Mouse (Mus musculus) gastrocnemius, adult 2 months (tissue): ENCODE data around the gene Map4k3. TPM values are rescaled to one million over a fixed set of nuclear protein-coding genes. Genes with fewer than 3 reads are reported as not detected.

Experiments used
- DNase-seq: peaks from one replicate; pipeline ENCODE4 v3.0.0; 2022
- H3K27ac ChIP-seq: fragments of 200-600 bp; 2 replicates; pipeline ENCODE4 v1.8.1; 2022; ENCODE audit warnings: mild to moderate bottlenecking
- H3K4me3 ChIP-seq: fragments of 200-600 bp; 2 replicates; pipeline ENCODE4 v1.8.1; 2022; ENCODE audit warnings: mild to moderate bottlenecking, moderate library complexity
- CTCF ChIP-seq: fragments of 200-600 bp; IDR thresholded peaks from 2 replicates; pipeline ENCODE4 v1.8.1; 2022; ENCODE audit warnings: antibody characterized with exemption, mild to moderate bottlenecking, moderate library complexity
- intact Hi-C: fragments of 180-260 bp; cut with DNase I; formaldehyde crosslinking; loops from one replicate; pipeline ENCODE4 v1.15.1; 2025
- total RNA-seq, 2 experiments: library from RNA; stranded (reverse); gene quantifications; 2 replicates each; pipeline ENCODE4 v1.2.3; 2021

The Map4k3 gene
- total RNA-seq, 2 experiments from 2014 or later = 11.9 to 17.5 TPM

GRCm38 (mm10) chr17:80635794-80636193 is 92.5 kb downstream of the Map4k3 start:
- no peak for TF ChIP-seq CTCF
- intact Hi-C loops = no loop called here
- no peak for DNase-seq
- Histone ChIP-seq H3K27ac (no peak overlapping the region), H3K4me3 (no peak overlapping the region)

GRCm38 (mm10) chr17:80632846-80633245 is 95.4 kb downstream of the Map4k3 start:
- no peak for TF ChIP-seq CTCF
- intact Hi-C loops = no loop called here
- DNase-seq = no peak
- no peak overlapping the region for H3K4me3 ChIP-seq
- no peak overlapping the region for H3K27ac ChIP-seq

GRCm38 (mm10) chr17:80632354-80632753 is 95.9 kb downstream of the Map4k3 start:
- no peak overlapping the region for H3K27ac ChIP-seq
- no peak for TF ChIP-seq CTCF
- intact Hi-C loops = no loop called here
- DNase-seq = no peak
- H3K4me3 ChIP-seq = no peak overlapping the region

DNA sequence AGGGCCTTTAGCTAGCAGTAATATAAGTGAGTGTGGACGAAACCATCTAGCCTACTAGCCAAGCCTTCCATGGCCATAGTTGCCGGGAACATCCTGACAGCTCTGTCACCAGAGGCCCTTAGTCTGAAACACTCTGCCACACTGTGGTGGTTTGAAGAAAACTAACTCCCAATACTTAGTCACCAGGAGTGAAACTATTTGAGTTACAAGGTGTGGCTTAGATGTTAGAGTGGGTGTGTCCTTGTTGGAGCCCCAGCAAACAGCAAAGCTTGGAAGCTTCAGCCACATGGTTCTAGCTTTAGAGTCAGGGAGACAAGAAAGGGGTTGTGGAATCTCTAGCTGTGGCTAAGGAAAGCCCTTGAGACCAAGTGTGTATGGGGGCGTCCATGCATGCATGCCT is 97.3 kb downstream of the Map4k3 start:
- intact Hi-C loops = no loop called here
- no peak overlapping the region for H3K27ac ChIP-seq
- TF ChIP-seq CTCF = no peak
- DNase-seq = no peak
- no peak overlapping the region for H3K4me3 ChIP-seq

- Histone ChIP-seq H3K27ac (no peak overlapping the region), H3K4me3 (no peak overlapping the region)
- no peak for TF ChIP-seq CTCF
- intact Hi-C loops = loop anchor here (5.0 to 10.0 kb wide), 2 partner anchors 192 to 390 kb away; no protein-coding TSS in a partner anchor
- no peak for DNase-seq
Measured at GRCm38 (mm10) chr17:80624979-80625378, 103.3 kb downstream of the Map4k3 start.

- Histone ChIP-seq H3K27ac (no peak overlapping the region), H3K4me3 (no peak overlapping the region)
- no peak for TF ChIP-seq CTCF
- intact Hi-C loops = loop anchor here (2.0 to 10.0 kb wide), 3 partner anchors 196 to 393 kb away; no protein-coding TSS in a partner anchor
- no peak for DNase-seq
Measured at GRCm38 (mm10) chr17:80621691-80622090, 106.6 kb downstream of the Map4k3 start.

- no peak overlapping the region for H3K4me3 ChIP-seq
- H3K27ac ChIP-seq = no peak overlapping the region
- DNase-seq = peak; percentile 65
- peak; percentile 93 for TF ChIP-seq CTCF
- intact Hi-C loops = loop anchor here (2.0 to 10.0 kb wide), 3 partner anchors 196 to 394 kb away; no protein-coding TSS in a partner anchor
Measured at GRCm38 (mm10) chr17:80620786-80621423, 107.4 kb downstream of the Map4k3 start.

- DNase-seq = no peak
- no peak for TF ChIP-seq CTCF
- Histone ChIP-seq H3K4me3 (no peak overlapping the region), H3K27ac (no peak overlapping the region)
- intact Hi-C loops = no loop called here
Measured at GRCm38 (mm10) chr17:80619556-80619955, 108.7 kb downstream of the Map4k3 start.

- TF ChIP-seq CTCF = no peak
- H3K4me3 ChIP-seq = no peak overlapping the region
- intact Hi-C loops = no loop called here
- no peak overlapping the region for H3K27ac ChIP-seq
- no peak for DNase-seq
Measured at GRCm38 (mm10) chr17:80618890-80619289, 109.4 kb downstream of the Map4k3 start.

- TF ChIP-seq CTCF = no peak
- intact Hi-C loops = no loop called here
- DNase-seq = no peak
- H3K4me3 ChIP-seq = no peak overlapping the region
- H3K27ac ChIP-seq = no peak overlapping the region
Measured at GRCm38 (mm10) chr17:80603806-80604205, 124.5 kb downstream of the Map4k3 start.

DNA sequence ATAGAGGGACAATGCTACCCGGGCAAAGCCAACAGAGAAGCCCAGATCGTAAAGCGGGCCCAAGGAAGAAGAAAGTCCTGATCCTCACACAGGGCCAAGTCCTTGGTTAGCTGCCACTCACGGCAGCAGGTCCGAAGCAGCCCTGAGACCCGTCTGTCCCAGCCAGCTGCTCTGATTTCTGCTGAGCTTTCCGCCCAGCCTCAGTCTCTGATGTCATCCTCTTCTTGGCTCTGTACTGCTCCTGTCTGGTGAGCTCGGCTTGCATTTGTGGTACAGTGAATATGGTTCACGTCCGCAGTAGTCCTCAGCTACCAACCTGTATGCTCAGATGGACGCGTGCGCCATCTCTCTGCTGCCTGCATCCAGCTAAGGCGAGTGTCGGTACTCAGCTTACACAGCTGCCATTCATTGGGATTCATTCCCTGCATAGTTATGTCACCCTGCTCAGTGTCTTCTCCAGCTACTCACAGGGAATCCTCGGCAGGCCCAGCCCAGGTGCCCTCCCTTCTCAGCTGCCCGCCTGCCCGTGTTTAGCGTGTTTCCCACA is 125.1 kb downstream of the Map4k3 start:
- peak; percentile 33 for DNase-seq
- intact Hi-C loops = no loop called here
- Histone ChIP-seq H3K27ac (no peak overlapping the region), H3K4me3 (no peak overlapping the region)
- TF ChIP-seq CTCF = no peak

DNA sequence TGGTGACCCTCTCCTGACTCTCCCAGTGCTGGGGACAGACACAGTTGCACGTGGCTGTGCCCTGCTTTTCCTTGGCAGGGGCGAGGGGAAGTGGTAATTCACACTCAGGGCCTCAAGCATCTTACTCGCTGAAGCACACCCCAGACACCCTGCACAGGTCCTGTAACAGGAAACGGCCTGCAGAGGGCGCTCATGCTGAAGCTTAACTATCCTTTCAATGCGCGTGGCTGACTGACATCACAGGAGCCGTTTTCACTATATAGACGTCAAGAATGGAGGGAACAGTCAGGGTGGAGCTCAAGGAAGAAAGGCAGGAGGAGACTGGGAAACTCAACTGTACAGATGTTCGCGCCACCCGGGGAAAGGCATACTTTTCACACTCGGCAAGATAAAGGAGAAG is 126.9 kb downstream of the Map4k3 start:
- Histone ChIP-seq H3K27ac (no peak overlapping the region), H3K4me3 (no peak overlapping the region)
- intact Hi-C loops = no loop called here
- TF ChIP-seq CTCF = peak; percentile 55
- DNase-seq = peak; percentile 51

GRCm38 (mm10) chr17:80583051-80583450 is 145.2 kb downstream of the Map4k3 start:
- no peak overlapping the region for H3K27ac ChIP-seq
- intact Hi-C loops = no loop called here
- no peak for DNase-seq
- H3K4me3 ChIP-seq = no peak overlapping the region
- TF ChIP-seq CTCF = no peak

DNA sequence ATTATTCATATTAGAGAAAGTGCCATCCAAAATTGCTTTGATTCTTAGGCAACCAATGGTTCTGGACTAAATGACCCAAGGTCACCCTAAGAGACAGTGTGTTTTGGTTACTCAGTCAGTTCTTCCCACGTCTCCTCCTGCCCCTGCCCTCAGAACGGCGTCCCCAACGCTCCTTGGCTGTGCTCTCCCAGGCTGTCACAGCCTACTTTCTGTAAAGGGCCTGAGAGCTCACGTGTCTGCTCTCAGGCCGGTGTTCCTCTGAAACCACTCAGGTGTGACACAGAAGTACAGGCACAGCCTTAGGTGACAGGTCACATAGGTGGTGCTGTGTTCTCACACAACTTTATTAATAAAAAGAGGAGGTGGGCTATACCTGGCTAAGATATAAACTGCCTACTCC is 148.4 kb downstream of the Map4k3 start:
- no peak overlapping the region for H3K27ac ChIP-seq
- intact Hi-C loops = no loop called here
- TF ChIP-seq CTCF = no peak

More for the DNA sequence above, 148.4 kb downstream of the Map4k3 start:
- H3K4me3 ChIP-seq = no peak overlapping the region
- DNase-seq = no peak
